Mouse (Mus musculus) hematopoietic stem cell, adult 5-6 weeks (primary cell): Measurements from ENCODE around the gene Elof1. TPM values are rescaled to one million over a fixed set of nuclear protein-coding genes. Genes with fewer than 3 reads are reported as not detected.
A peak's percentile ranks its signal among the peaks of the same experiment; 100 is the strongest.

Source experiments
- ATAC-seq, 2 experiments: fragments of 125-278 bp in 1 of 2; replicated peaks in 1 of 2; 2 replicates each; pipeline ENCODE4 v1.8.0; 2016 to 2017; ENCODE audit warnings: inconsistent platforms in 2 of 2, mild to moderate bottlenecking in 2 of 2, moderate number of reproducible peaks in 2 of 2, low read depth in 1 of 2, moderate TSS enrichment in 1 of 2; ENCODE audit not compliant: low FRiP score in 2 of 2, poor library complexity in 2 of 2, severe bottlenecking in 2 of 2, insufficient read depth in 1 of 2, low TSS enrichment in 1 of 2
- total RNA-seq: library from RNA; stranded (forward); fragments of 172-1452, 232-1000 nt; gene quantifications from 2 replicates; pipeline ENCODE4 v1.2.3, GENCODE M21; 2017

Elof1 gene
- total RNA-seq, 1 experiment from 2014 or later, result 43.6 TPM

- peak; percentile 94 to 98 for ATAC-seq
Observed at GRCm38 (mm10) chr9:22070791-22071573, 46.0 kb downstream of the Elof1 start, which contains the start of the genes Gm49318 and Zfp653. Gene Gm49318, minus strand, starts transcription at chr9:22071259. Gene Zfp653, minus strand, starts transcription at chr9:22071376.

- no peak for ATAC-seq
Observed at GRCm38 (mm10) chr9:22069881-22070553, 47.0 kb downstream of the Elof1 start.

GRCm38 (mm10) chr9:22067195-22067594 is 49.8 kb downstream of the Elof1 start:
- ATAC-seq, result no peak

- no peak for ATAC-seq
Observed at GRCm38 (mm10) chr9:22066433-22066832, 50.5 kb downstream of the Elof1 start.

GRCm38 (mm10) chr9:22065642-22066041 is 51.3 kb downstream of the Elof1 start:
- ATAC-seq, result no peak

GRCm38 (mm10) chr9:22064341-22064740 is 52.6 kb downstream of the Elof1 start:
- ATAC-seq, result no peak

Other genes starting within 250 kb of the Elof1 start
- gene Rab3d, start 199.0 kb downstream of the Elof1 start, total RNA-seq, result 13.5 and 14.6 TPM in 2 replicates
- 0.25 and 0.50 TPM in 2 replicates for gene Ccdc159, start 189.7 kb downstream of the Elof1 start, total RNA-seq
- 12.7 and 18.1 TPM in 2 replicates for gene Tmem205, start 189.6 kb downstream of the Elof1 start, total RNA-seq
- 0.15 and 0.25 TPM in 2 replicates for gene Plppr2, start 180.1 kb downstream of the Elof1 start, total RNA-seq
- gene Swsap1, start 161.4 kb downstream of the Elof1 start, total RNA-seq, result 6.4 and 7.2 TPM in 2 replicates
- 1.7 and 9.2 TPM in 2 replicates for gene Epor, start 153.7 kb downstream of the Elof1 start, total RNA-seq
- gene Rgl3, start 127.7 kb downstream of the Elof1 start, total RNA-seq, result not detected in 2 replicates
- 0.19 TPM in 1 of 2 replicates, not detected in the other for gene Ccdc151, start 114.5 kb downstream of the Elof1 start, total RNA-seq
- 91.7 and 110 TPM in 2 replicates for gene Prkcsh, start 114.4 kb downstream of the Elof1 start, total RNA-seq
- gene Elavl3, start 65.1 kb downstream of the Elof1 start, total RNA-seq, result not detected in 2 replicates
- not detected in 2 replicates for gene Gm49318, start 45.9 kb downstream of the Elof1 start, total RNA-seq
- 11.1 and 12.9 TPM in 2 replicates for gene Zfp653, start 45.8 kb downstream of the Elof1 start, total RNA-seq
- gene Ecsit, start 31.7 kb downstream of the Elof1 start, total RNA-seq, result 15.9 and 17.7 TPM in 2 replicates
- gene Cnn1, start 18.0 kb downstream of the Elof1 start, total RNA-seq, result not detected in 2 replicates
- 1.1 and 2.8 TPM in 2 replicates for gene Acp5, start 18.5 kb upstream of the Elof1 start, total RNA-seq
- gene Pigyl, start 39.7 kb upstream of the Elof1 start, total RNA-seq, result 10.4 and 26.5 TPM in 2 replicates
- not detected in 2 replicates for gene Zfp872, start 70.9 kb upstream of the Elof1 start, total RNA-seq
- 38.2 and 48.4 TPM in 2 replicates for gene Zfp809, start 108.5 kb upstream of the Elof1 start, total RNA-seq
- gene Zfp599, start 142.7 kb upstream of the Elof1 start, total RNA-seq, result 11.5 and 14.2 TPM in 2 replicates
- 10.6 and 21.5 TPM in 2 replicates for gene Zfp810, start 190.5 kb upstream of the Elof1 start, total RNA-seq